Mouse (Mus musculus): ENCODE data around the gene Krtap19-5. TPM values are rescaled to one million over a fixed set of nuclear protein-coding genes. Genes with fewer than 3 reads are reported as not detected.

Gene Krtap19-5
- not detected for total RNA-seq (2021)
- long read RNA-seq, experiment 1: 0 reads
- long read RNA-seq, experiment 2: 0 reads

DNA sequence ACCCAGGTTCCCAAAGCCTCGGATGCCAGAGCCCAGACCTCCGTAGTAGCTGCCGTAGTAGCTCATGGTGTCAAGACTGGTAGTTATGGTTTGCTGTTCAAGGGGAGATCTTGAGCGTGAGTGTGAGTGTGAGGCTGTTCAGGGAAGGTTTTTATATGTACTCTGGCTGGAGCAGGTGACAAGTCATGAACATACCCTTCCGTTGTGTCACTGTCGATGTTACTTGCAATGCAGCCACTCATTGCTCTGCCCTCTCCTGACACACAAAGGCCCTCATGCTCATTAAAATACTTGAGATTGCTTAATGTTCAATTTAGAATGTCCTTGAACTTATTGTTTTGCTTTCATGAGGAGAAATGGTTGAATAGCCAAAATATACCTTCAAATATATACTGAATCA is at the start of gene Krtap19-5:
Gene Krtap19-5 (minus strand): TSS at position 101 of the 400 bp plus-strand sequence.
- TF ChIP-seq CTCF (conservative IDR thresholded peaks at IDR 0.05): no peak
- Histone ChIP-seq H3K27ac (no peak within 1 kb of the TSS), H3K4me3 (no peak within 1 kb of the TSS)
- no peak for DNase-seq (ENCODE audit: low spot score in 2 of 2)

DNA sequence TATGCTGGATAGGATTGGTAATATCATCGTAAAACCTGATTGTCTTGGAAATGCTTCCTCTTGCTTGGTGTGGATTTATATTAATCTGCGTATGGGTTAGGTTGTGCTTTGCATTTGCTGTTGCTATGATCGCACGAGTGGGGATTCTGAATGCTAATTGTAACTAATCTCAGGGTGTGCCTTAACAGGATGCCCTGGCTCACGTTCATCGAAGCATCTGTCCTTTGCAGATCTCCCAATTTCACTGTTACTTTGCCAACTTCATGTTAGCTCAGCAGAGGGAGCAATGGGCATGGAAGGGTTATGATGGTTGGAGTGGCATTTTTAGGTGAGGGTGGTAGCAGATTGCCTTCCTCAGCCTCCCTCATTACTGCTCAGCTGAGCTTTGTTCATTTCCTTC is 44.8 kb upstream of the Krtap19-5 start:
- H3K27ac ChIP-seq: no peak overlapping the region
- no peak for TF ChIP-seq CTCF (conservative IDR thresholded peaks at IDR 0.05)
- DNase-seq (ENCODE audit: low spot score in 2 of 2): no peak
- H3K4me3 ChIP-seq: no peak overlapping the region

DNA sequence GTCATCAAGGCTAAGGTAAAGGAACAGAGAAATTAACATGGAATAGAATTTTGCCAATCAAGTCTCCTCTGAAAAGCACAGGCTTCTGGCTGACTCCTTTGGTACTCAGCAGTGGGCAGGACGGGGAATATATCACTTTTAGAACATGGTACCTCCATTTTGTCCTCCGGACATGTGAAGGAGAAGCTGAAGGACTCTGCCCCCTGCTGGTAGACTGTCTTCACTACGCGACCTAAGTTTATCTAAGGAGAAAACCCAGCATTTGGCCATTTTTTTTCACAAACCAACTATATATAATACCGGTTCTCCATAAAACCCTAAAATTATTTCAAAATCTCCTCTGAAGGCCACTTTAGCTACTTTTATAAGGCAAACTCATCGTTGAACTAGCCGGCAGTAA is 42.0 kb upstream of the Krtap19-5 start:
- Histone ChIP-seq H3K4me3 (no peak overlapping the region), H3K27ac (no peak overlapping the region)
- DNase-seq (ENCODE audit: low spot score in 2 of 2): no peak
- TF ChIP-seq CTCF (conservative IDR thresholded peaks at IDR 0.05): peak; percentile 59

DNA sequence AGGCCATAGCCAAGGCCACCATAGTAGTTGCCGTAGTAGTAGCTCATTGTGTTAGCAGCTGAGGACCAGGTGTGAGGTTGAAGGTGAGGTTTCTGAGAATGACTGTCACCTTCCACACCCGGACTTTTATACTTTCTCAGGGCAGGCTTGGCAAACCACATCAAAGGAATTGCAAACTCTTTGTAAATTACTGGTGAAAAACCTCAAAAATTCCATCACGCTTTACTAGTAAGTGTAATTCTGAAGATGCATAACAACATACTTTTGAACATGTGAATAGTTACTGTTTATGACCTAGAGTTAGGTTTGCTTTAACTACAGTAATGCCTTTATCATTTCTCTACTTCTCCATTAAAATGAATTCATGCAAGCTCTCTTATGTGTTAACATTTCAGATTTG is 35.9 kb upstream of the Krtap19-5 start, which contains the start of gene Krtap19-9b:
Gene Krtap19-9b (minus strand): TSS at position 101 of the 400 bp plus-strand sequence.
- DNase-seq (ENCODE audit: low spot score in 2 of 2): no peak
- no peak for TF ChIP-seq CTCF (conservative IDR thresholded peaks at IDR 0.05)
- no peak within 1 kb of the TSS for H3K4me3 ChIP-seq
- H3K27ac ChIP-seq: no peak within 1 kb of the TSS

DNA sequence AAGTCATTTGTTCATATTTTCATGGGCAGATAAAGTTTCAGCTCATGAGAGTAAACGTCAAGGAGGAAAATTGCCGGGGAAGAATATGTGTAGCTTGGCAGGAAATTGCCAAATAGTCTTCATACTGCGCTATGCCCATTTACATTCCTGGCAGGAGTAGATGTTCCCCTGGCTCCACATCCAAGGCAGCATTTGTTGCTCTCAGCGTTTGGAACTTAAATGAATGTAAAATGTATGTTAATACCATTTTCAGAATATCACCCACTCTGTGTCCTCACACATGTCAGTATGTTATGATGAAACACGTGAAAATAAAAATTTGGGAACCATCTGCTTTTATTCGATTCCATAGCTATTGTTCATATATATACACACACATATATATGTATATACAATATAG is 9.4 kb downstream of the Krtap19-5 start:
- no peak for TF ChIP-seq CTCF (conservative IDR thresholded peaks at IDR 0.05)
- Histone ChIP-seq H3K27ac (no peak overlapping the region), H3K4me3 (no peak overlapping the region)
- no peak for DNase-seq (ENCODE audit: low spot score in 2 of 2)

DNA sequence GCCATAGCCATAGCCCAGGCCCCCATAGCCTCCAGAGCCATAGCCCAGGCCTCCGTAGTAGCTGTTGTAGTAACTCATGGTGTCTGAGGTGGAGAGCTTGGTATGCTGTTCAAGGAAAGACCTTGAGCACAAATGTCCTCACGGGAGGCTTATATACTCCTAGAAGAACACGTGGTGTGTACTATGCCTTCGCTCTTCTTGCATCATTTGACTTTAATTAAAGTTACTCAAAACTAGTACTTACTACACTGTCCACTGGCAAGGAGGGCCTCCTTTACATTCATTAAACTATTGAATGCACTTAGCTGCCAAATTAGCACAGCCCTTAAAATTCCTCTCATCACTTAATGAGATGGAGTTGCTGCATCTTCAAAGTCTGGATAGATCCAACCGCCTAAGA is 11.3 kb downstream of the Krtap19-5 start, which contains the start of gene Krtap19-4:
Gene Krtap19-4 (minus strand): TSS at position 101 of the 400 bp plus-strand sequence.
- no peak for TF ChIP-seq CTCF (conservative IDR thresholded peaks at IDR 0.05)
- Histone ChIP-seq H3K27ac (no peak within 1 kb of the TSS), H3K4me3 (no peak within 1 kb of the TSS)
- DNase-seq (ENCODE audit: low spot score in 2 of 2): no peak

DNA sequence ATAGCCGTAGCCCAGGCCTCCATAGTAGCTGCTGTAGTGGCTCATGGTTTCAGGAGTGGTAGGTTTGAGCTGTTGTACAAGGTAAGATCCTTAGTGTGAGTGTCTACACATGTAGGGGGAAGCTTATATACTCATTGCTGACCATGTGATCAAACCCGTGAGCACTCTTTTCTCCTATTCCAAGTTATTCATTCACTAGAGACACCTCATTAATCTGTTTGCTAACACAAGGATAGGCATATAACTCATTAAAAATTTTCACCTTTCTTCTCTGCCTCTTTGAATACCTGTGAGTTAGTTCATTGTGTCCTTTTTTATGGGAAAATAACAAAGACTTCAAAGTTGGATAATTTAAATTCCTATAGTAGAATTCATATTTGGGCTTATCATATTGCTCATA is 18.3 kb downstream of the Krtap19-5 start, which contains the start of gene Krtap19-3:
Gene Krtap19-3 (minus strand): TSS at position 101 of the 400 bp plus-strand sequence.
- Histone ChIP-seq H3K4me3 (no peak within 1 kb of the TSS), H3K27ac (no peak within 1 kb of the TSS)
- DNase-seq (ENCODE audit: low spot score in 2 of 2): no peak
- no peak for TF ChIP-seq CTCF (conservative IDR thresholded peaks at IDR 0.05)

DNA sequence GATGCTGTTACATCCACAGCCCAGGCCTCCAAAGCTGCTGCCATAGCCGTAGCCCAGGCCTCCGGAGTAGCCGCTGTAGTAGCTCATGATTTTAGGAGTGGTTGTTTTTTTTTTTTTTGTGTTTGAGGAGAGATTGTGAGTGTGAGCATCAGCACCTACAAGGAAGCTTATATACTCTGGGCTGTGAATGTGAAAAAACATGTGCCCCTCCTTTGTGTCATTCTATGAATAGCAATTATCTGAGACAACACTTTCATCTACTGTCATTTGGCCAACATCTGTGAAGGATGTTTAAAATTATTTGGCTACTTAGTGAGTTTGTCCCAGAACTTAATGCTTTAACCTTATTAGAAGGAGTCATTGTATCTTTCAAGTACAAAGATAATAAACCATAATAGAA is 22.1 kb downstream of the Krtap19-5 start, which contains the start of gene Krtap19-2:
Gene Krtap19-2 (minus strand): TSS at position 101 of the 400 bp plus-strand sequence.
- TF ChIP-seq CTCF (conservative IDR thresholded peaks at IDR 0.05): no peak
- DNase-seq (ENCODE audit: low spot score in 2 of 2): no peak
- no peak within 1 kb of the TSS for H3K27ac ChIP-seq
- no peak within 1 kb of the TSS for H3K4me3 ChIP-seq

DNA sequence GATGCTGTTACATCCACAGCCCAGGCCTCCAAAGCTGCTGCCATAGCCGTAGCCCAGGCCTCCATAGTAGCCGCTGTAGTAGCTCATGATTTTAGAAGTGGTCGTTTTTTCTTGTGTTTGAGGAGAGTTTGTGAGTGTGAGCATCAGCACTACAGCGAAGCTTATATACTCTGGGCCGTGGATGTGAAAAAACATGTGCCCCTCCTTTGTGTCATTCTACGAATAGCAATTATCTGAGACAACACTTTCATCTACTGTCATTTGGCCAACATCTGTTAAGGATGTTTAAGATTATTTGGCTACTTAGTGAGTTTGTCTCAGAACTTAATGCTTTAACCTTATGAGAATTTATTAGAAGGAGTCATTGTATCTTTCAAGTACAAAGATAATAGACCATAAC is 26.9 kb downstream of the Krtap19-5 start, which contains the start of gene Krtap19-1:
Gene Krtap19-1 (minus strand): TSS at position 101 of the 400 bp plus-strand sequence.
- TF ChIP-seq CTCF (conservative IDR thresholded peaks at IDR 0.05): no peak
- no peak within 1 kb of the TSS for H3K4me3 ChIP-seq
- no peak for DNase-seq (ENCODE audit: low spot score in 2 of 2)
- H3K27ac ChIP-seq: no peak within 1 kb of the TSS

DNA sequence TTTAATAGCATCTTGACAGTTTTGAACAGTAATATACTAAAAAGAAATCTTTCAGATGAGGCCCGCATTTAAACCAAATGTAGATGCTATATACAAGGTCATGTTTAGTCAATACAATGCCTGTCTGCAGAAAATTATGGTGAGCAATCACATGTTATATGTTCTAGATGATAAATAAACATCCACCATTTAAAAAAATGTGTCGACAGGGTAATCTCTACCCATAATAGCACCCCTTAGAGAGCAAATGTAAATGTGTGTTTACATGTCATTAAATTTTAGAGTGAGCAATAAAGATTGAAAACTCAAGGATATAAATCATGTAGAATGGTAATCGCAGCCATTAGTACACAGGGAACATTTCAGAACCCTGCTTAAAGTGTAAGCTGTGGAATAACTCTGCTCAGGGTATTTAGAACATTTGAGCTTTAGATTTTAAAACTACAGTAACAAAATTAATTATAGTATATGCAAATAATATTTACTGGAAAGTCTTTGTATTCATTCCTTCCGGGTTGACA is 31.3 kb downstream of the Krtap19-5 start:
- no peak for TF ChIP-seq CTCF (conservative IDR thresholded peaks at IDR 0.05)
- DNase-seq (ENCODE audit: low spot score in 2 of 2): no peak
- Histone ChIP-seq H3K4me3 (no peak overlapping the region), H3K27ac (no peak overlapping the region)

DNA sequence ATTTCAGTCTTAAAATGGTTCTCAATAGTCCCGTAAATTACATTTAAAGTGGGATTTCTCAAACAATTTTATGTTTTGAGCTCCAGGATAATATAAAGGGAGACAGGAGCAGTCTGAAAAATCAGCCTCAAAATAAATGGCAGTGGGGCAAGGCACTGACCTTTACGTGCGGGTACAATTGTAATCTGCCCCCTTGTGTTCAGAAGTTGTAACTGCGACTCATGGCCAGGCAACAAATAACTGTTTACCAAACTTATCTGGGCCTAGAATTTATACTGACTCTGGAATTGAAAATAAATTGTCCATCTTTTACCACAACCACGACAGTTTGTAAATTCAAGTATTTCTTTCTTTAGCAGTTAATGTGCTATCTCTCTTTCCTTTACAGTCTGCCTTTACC is 44.8 kb downstream of the Krtap19-5 start:
- Histone ChIP-seq H3K4me3 (no peak overlapping the region), H3K27ac (no peak overlapping the region)
- peak in 1 of 2 experiments; percentile 10 for DNase-seq (ENCODE audit: low spot score in 2 of 2)
- TF ChIP-seq CTCF (conservative IDR thresholded peaks at IDR 0.05): peak; percentile 80

DNA sequence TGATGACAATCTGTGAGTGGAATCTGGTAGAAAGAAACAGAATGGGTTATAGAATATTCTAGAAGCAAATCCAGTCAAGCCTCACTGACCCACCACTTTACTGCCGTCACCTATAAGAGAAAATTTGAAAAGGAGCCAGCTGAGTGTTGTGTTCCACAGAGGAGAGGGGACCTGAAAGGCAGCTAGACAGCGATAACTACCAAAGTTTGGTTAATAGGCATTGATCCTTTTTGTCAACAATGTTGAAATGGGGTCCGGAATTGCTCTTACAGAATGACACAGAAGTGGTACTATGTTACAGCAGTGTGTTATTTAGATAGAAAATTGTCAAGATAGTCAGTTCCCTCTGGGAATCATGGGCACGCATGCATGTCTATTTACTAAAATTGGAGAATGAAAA is 47.7 kb downstream of the Krtap19-5 start:
- DNase-seq (ENCODE audit: low spot score in 2 of 2): no peak
- TF ChIP-seq CTCF (conservative IDR thresholded peaks at IDR 0.05): no peak
- no peak overlapping the region for H3K27ac ChIP-seq
- H3K4me3 ChIP-seq: no peak overlapping the region

DNA sequence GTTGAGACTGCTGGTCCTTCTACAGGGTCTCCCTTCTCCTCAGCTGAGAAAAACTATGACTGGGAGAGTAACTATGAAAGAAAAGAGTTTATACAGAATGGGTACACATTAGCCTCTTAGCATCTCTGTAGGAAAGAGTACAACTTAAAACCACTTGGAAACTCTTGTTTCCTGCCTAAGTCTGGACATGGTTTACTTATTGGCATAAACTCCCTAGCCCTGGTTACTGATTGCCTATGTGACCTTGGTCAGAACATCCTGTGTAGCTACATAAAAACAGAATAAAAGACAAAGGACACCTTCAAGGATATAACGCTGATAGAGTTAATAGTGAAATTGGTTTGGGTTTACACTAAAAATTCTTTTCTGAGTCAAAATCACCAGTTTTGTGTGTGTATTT is 48.9 kb downstream of the Krtap19-5 start:
- no peak for DNase-seq (ENCODE audit: low spot score in 2 of 2)
- Histone ChIP-seq H3K4me3 (no peak overlapping the region), H3K27ac (no peak overlapping the region)
- no peak for TF ChIP-seq CTCF (conservative IDR thresholded peaks at IDR 0.05)

Other genes starting within 250 kb of the Krtap19-5 start
- gene Krtap26-1, start 248.7 kb downstream of the Krtap19-5 start, total RNA-seq (2021): not detected
- gene Krtap27-1, start 224.8 kb downstream of the Krtap19-5 start, total RNA-seq (2021): not detected
- not detected for gene 2310061N02Rik, start 188.5 kb downstream of the Krtap19-5 start, total RNA-seq (2021)
- gene Krtap13-1, start 167.6 kb downstream of the Krtap19-5 start, total RNA-seq (2021): not detected
- gene Krtap13, start 144.8 kb downstream of the Krtap19-5 start, total RNA-seq (2021): not detected
- gene 2310034C09Rik, start 137.6 kb downstream of the Krtap19-5 start, total RNA-seq (2021): not detected
- gene 2310057N15Rik, start 122.3 kb downstream of the Krtap19-5 start, total RNA-seq (2021): not detected
- gene Gm5965, start 118.6 kb downstream of the Krtap19-5 start, total RNA-seq (2021): not detected
- not detected for gene Gm20741, start 84.2 kb downstream of the Krtap19-5 start, total RNA-seq (2021)
- not detected for gene Krtap15, start 76.2 kb downstream of the Krtap19-5 start, total RNA-seq (2021)
- gene Krtap14, start 70.3 kb downstream of the Krtap19-5 start, total RNA-seq (2021): not detected
- gene Krtap19-1, start 27.0 kb downstream of the Krtap19-5 start, total RNA-seq (2021): not detected
- gene Krtap19-2, start 22.2 kb downstream of the Krtap19-5 start, total RNA-seq (2021): not detected
- gene Krtap19-3, start 18.4 kb downstream of the Krtap19-5 start, total RNA-seq (2021): not detected
- gene Krtap19-4, start 11.4 kb downstream of the Krtap19-5 start, total RNA-seq (2021): not detected
- gene Krtap19-9b, start 35.8 kb upstream of the Krtap19-5 start, total RNA-seq (2021): not detected
- gene Krtap16-3, start 66.4 kb upstream of the Krtap19-5 start, total RNA-seq (2021): not detected
- gene Krtap22-2, start 114.3 kb upstream of the Krtap19-5 start, total RNA-seq (2021): not detected
- not detected for gene Gm10229, start 118.8 kb upstream of the Krtap19-5 start, total RNA-seq (2021)
- gene Krtap6-1, start 135.2 kb upstream of the Krtap19-5 start, total RNA-seq (2021): not detected
- gene Gm10228, start 145.0 kb upstream of the Krtap19-5 start, total RNA-seq (2021): not detected
- not detected for gene Krtap6-5, start 151.4 kb upstream of the Krtap19-5 start, total RNA-seq (2021)
- not detected for gene 1110025L11Rik, start 167.5 kb upstream of the Krtap19-5 start, total RNA-seq (2021)
- not detected for gene Krtap6-3, start 187.6 kb upstream of the Krtap19-5 start, total RNA-seq (2021)
- gene Gm6358, start 244.4 kb upstream of the Krtap19-5 start, total RNA-seq (2021): not detected

Measured in layer of hippocampus, adult 2 months (tissue).